Mouse (Mus musculus) monocyte, adult 5-6 weeks (primary cell): Measurements from ENCODE around the gene Rbfox1. TPM values are rescaled to one million over a fixed set of nuclear protein-coding genes. Genes with fewer than 3 reads are reported as not detected.

Source experiments
- ATAC-seq: fragments of 153-309, 156-312 bp; replicated peaks from 2 replicates; pipeline ENCODE4 v1.8.0; 2017; ENCODE audit warnings: mild to moderate bottlenecking; ENCODE audit not compliant: low TSS enrichment, insufficient number of reproducible peaks, severe bottlenecking, poor library complexity, low FRiP score
- total RNA-seq: library from RNA; stranded (forward); fragments of 200-1000, 200-491, 200-594 nt; gene quantifications from 3 replicates; pipeline ENCODE4 v1.2.3, GENCODE M21; 2017

Gene Rbfox1
- total RNA-seq, 1 experiment from 2014 or later: not detected

- ATAC-seq: no peak
Measured at GRCm38 (mm10) chr16:7159827-7160217, 1274.7 kb downstream of the Rbfox1 start.

- no peak for ATAC-seq
Measured at GRCm38 (mm10) chr16:7162168-7162567, 1277.0 kb downstream of the Rbfox1 start.

- ATAC-seq: no peak
Measured at GRCm38 (mm10) chr16:7163688-7164087, 1278.5 kb downstream of the Rbfox1 start.

GRCm38 (mm10) chr16:7164153-7164737 lies 1279.1 kb downstream of the Rbfox1 start:
- ATAC-seq: no peak

- ATAC-seq: no peak
Measured at GRCm38 (mm10) chr16:7175960-7176359, 1290.8 kb downstream of the Rbfox1 start.

- ATAC-seq: no peak
Measured at GRCm38 (mm10) chr16:7187788-7188187, 1302.6 kb downstream of the Rbfox1 start.

- no peak for ATAC-seq
Measured at GRCm38 (mm10) chr16:7193535-7193934, 1308.4 kb downstream of the Rbfox1 start.

GRCm38 (mm10) chr16:7197953-7198352 lies 1312.8 kb downstream of the Rbfox1 start:
- no peak for ATAC-seq

- no peak for ATAC-seq
Measured at GRCm38 (mm10) chr16:7200239-7200638, 1315.1 kb downstream of the Rbfox1 start.

- no peak for ATAC-seq
Measured at GRCm38 (mm10) chr16:7201816-7202215, 1316.7 kb downstream of the Rbfox1 start.

- ATAC-seq: no peak
Measured at GRCm38 (mm10) chr16:7206116-7206900, 1321.2 kb downstream of the Rbfox1 start.

GRCm38 (mm10) chr16:7207599-7207998 lies 1322.4 kb downstream of the Rbfox1 start:
- no peak for ATAC-seq

- no peak for ATAC-seq
Measured at GRCm38 (mm10) chr16:7212756-7213155, 1327.6 kb downstream of the Rbfox1 start.

GRCm38 (mm10) chr16:7223265-7223664 lies 1338.1 kb downstream of the Rbfox1 start:
- ATAC-seq: no peak

GRCm38 (mm10) chr16:7226000-7226399 lies 1340.8 kb downstream of the Rbfox1 start:
- ATAC-seq: no peak

- ATAC-seq: no peak
Measured at GRCm38 (mm10) chr16:7228246-7228645, 1343.1 kb downstream of the Rbfox1 start.

GRCm38 (mm10) chr16:7229232-7229631 lies 1344.1 kb downstream of the Rbfox1 start:
- no peak for ATAC-seq

- no peak for ATAC-seq
Measured at GRCm38 (mm10) chr16:7241627-7242026, 1356.5 kb downstream of the Rbfox1 start.

GRCm38 (mm10) chr16:7242501-7242900 lies 1357.3 kb downstream of the Rbfox1 start:
- ATAC-seq: no peak

GRCm38 (mm10) chr16:7244382-7244781 lies 1359.2 kb downstream of the Rbfox1 start:
- no peak for ATAC-seq
